Mouse (Mus musculus) kidney, postnatal 4 days (tissue): ENCODE results near the gene Srp14.

Source experiments
- DNase-seq, 2 experiments: peaks; one replicate each; pipeline ENCODE4 v3.0.0; 2021; ENCODE audit warnings: mixed read lengths in 2 of 2

Srp14 gene

DNA sequence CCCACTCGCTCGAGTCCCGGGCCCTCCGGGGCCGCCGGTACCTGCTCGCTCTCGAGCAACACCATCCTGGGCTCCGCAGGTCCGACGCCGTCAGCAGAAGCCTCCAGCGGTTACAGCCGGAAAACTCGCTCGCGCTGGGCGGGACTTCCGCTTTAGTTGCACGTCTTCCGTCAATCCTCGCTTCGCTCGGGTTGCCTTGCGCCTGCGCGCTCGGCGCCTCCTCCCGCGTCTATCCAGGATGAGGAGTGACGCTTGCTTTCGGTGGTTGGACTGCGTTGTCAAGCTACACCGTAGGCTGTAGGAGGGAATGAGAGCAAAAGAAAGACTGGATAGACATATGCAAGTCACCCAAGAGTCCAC is at the start of gene Srp14:
Srp14 (minus strand) TSS at position 162 of the 360 bp plus-strand sequence.
- peak; percentile 95 to 97 for DNase-seq

DNA sequence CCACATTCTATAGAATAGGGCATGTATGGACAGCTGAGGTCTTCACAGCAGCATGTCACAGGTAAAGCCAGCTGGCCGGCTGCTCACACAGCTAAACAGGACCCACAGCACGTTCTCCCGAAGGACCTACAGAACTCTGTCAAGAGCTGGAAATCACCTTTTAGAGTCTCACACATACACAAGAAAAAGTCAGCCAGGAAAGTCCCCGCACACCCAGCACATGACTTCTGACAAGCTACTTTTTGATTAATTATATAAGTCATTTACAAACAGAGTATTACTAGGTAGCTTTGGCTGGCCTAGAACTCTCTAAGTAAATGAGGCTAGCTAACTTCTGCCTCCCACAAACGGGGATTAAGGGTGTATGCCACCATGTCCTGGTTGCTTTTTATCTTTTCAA is 47.0 kb upstream of the Srp14 start:
- no peak for DNase-seq

DNA sequence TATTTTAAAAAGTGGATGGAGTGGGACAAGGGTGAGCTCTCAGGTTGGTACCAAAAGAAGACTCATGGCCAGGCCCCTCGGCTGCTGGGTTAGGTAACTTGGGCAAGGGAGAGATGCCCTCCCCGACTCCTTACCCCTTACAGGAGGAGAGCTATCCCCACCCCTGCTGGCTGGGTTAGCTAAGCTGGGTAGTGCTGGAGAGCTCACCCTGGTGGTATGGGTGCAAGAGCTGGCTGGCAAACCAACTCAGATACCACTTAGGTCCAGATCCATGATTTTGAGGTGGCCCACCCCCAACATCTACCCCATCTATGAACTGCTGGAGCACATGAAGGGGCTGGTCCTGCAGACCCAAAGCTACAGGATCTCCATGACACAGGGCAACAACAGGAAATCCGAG is 45.3 kb upstream of the Srp14 start:
- no peak for DNase-seq

DNA sequence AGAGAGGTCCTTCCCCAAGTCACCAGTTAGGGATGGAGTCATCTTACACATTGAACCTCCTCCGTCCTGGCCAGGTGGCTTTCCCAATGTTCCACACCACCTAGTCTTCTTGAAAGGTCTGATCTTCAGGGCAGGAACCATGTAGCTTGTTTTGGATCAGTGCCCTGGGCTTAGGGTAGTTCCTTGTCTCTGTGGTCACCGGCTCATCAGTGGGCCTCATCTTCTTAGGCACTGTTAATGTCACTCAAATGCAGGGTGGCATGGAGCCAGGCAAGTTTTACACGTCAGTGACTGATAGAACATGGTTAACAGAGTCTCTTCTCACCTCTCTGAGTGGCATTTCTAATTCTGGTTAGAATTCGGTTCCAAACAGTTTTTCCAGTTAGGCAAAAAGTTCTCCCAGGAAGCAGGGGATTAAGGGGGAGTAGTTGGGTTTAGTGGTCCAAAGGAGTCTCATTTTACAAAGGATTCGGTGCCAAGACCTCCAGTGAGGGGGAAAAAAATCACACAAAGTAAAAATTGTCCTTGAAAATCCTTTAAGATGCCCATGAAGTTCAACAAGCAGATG is 43.7 kb upstream of the Srp14 start:
- no peak for DNase-seq

DNA sequence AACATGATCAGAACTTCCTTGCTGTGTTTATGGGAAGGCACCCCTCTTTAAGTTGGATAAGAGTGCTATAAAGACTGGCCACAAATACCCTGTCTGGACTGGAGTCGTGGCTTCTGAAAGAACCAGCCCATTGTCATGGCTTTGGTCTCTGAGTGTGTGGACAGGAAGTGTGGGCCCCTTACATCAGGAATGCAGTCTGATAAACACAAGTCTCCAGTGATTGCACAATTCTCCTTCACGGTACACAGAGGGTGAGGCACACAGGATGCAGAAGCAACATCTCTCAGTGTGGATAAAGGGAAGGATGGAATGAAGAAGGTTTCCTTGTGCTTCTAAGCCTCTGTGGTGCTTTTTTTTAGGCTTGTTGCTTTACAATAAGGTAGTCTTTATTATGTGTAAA is 42.8 kb upstream of the Srp14 start:
- DNase-seq = no peak

DNA sequence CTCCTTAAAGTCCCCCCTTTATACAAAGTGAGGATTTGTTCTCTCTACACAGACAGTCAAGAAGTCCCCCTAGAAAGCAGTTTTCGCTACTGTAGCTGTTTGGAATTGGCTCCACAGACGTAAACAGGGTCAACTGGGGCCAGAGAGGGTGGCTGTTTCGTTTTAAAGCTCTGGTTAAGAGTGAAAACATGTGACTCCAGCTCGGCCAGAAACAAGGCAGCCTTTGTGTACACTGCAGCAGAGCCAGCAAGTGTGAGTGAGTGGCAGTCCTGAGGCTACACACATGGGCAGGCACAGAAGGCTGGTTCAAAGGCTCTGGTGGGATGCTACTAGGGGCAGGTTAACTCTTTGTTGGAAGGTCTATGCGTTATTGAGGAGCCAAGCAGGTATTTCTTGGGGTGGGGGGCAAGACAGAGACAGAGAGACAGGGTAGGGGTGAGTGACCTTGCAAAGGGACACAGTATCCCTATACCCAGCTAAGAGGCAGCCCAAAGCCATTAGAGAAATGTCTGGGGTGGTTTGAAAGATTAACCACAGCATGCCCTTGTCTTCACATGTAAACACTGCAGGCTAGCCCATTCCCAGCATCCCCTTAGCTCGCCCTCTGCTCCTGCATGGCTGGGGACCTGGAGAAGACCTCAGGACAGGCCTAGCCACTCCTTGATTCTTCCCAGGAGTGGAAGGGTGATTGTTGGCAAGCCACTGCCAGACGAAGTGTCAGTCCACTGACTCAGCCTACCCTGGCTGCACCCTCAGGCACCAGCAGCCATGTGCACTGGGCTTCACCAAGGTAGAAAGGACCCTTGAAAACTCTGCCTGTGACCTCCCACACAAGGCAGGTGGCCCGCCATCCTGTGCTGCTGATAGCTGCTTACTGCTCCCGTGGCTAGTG is 40.8 kb upstream of the Srp14 start:
- DNase-seq = peak; percentile 63 to 72

DNA sequence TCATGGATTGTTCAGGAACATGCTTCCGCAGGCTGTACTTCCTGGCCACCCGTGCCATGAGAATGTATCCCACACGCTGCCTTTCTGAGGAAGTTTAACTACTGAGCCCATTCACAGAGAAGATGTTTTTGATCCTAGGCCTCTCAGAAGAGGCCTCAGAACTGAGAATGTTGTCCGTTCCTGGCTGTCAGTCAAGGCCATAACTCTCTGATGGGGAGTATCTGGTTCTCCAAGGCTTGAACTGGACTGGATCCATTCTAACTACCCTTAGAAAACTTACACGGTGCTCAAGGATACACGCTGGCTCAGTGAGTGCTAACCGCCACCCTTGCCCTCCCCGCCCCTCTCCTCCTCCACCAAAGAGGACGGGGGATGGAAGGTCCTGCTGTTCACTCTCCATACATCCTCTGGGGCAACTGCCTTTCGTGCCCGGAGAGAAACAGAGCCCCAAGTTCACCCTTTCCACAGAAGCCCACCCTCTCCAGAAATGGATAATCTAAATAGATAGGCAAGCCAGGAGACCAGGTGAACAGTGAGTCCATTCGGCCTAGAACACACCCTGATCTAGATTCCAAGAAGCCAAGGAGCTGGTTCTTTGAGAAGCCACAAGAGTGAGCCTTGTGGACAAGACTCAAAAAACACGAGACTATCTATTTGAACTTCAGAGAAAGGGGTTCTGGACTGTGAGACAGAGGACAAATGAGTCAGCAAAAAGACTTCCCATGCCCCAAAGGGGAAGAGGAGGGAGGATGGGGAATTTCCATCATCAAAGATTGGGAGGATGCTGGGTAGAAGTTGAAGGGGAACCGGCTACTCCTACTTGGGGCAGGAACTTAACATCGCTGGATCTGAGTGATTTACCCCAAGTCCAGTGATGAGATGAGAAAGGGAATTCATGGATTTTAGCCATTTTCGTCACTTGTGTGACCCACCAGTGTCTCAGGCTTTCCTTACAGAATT is 33.2 kb upstream of the Srp14 start:
- DNase-seq = peak in 1 of 2 experiments; percentile 29

DNA sequence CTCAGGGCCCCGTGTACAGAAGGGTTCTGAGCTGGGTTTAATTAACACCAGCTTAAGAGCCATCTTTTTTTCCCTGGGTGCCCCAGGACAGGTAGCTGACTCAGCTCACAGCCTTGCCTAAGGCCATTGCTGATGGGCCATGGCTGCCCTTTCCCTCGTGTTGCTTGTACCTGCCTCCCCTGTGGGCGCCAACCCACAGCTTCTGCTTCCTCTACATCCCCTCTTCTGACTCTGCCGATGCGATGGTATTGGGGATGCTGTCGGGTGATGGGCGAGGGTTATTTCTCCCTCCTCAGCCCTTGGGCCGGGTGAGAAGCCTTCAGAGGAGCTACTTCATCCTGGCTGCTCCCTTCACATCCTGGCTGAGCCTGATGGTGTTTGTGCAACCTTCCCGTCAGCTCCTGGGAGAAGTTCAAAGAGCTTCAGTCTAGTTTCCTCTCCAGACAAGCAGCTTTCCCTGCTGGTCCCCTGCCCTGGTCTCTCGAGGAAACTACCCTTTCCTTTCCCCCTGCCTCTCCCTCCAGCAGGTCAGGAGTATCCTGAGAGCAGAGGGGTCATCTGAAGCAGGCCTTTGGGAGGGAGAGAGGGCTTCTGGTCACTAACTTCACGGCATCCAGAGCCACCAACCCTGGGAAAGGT is 32.4 kb upstream of the Srp14 start:
- peak in 1 of 2 experiments; percentile 43 for DNase-seq

DNA sequence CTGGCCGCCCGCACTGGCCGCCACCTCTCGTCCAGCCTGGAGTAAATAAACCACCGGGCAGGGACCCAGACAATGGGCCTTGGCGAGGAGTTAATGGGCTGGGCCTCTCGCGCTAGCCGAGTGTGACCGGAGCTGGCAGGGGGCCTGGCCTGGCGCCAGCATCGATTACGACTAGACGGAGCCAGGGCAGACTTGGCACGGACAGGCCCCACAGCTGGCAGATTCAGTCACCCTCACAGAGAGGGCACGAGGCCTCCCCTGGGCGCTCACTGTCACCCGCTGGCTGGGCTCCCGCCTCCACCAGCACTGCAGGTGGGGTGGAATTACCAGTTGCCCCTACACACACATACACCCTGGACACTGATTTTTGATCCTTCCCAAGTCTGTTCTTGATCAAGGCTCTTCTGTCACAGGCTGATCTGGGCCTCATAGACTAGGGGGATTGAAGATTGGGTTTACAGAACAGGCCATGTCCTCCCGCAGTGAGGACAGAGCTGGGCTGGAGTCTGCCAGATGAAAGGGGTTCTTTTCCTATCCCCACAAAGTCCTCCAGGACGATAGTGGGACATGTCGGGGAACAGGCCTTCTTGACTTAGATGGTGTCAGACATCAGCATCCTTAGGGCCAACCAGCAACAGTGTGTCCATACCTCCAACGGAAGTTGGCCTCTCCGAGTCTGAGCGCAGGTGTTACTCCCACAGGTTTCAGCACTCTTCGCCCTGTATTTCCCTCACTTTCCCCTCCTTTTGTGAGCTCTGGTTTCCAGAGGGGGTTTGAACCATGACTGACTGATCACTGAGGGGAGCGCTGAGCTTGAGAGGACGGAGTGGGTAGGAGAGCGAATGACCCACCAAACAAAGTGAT is 31.2 kb upstream of the Srp14 start:
- DNase-seq = peak; percentile 95 to 97

DNA sequence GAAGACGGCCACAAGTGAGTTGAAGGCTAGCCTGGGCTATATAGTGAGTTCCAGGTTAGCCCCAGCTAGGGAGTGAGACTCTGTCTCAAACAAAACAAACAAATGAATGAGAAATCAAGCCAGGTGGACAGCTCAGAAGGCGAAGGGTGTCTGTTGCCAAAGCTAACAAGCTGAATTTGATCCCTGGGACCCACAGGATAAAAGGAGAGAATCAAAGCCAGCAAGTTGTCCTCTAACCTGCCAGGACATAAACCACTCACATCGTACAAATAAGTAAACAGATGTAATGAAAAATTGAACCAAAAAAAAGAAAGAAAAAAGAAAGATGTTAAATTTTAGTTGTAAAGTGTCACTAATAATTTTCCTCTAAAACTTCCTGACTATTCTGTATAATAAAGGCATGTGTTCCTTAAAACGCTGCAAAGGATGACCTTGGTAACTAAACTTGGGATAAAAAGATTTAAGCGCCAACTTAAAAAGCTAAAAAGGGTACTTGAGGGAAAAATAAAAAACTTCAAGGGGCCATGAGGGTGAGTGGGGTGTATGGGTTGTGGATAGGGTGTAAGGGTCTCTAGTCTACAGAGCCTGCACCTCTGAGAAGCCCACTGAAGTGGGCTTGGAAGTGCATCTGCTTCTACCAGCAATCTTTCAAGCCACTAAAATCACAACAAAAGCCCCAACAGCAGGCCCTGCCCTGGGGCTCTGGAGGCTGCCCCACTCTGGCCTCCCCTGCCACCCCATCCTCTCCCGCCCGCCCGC is 30.4 kb upstream of the Srp14 start:
- DNase-seq = no peak

DNA sequence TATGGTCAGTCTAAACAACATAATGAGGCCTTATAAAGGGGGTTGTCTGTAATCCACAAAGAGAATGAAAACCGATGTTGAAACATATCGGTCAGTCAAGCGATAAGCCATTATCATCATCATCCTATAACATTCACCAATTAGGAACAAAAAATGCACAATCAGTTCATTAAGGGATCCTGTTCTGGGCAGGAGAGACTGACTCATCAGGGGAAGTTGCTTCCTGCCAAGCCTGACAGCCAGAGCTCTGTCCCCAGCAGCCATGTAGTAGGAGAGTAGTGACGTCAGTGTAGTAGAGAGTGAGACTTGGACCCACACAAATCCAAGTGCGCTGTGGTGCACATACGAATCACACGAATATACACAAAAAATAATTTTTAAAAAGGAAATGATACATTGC is 27.6 kb upstream of the Srp14 start:
- no peak for DNase-seq

DNA sequence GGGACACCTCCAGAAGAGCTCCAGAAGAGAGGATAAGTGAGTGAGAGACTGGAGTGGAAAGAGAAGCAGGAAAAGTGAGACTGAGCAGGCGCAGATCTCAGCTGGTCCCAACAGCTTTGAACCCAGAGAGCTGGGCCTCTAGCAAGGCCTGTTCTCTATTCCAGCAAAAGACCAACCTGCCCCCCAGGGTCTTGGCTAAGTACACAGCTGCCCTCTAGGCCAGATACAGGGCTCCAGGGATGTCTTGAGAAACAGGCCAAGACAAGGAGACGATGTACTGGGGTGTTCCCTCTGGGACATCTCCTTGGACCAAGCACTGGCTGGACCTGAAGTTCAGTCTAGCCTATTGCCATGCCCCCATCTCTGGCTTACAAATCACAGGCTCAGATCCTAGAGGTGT is 20.7 kb upstream of the Srp14 start:
- no peak for DNase-seq

DNA sequence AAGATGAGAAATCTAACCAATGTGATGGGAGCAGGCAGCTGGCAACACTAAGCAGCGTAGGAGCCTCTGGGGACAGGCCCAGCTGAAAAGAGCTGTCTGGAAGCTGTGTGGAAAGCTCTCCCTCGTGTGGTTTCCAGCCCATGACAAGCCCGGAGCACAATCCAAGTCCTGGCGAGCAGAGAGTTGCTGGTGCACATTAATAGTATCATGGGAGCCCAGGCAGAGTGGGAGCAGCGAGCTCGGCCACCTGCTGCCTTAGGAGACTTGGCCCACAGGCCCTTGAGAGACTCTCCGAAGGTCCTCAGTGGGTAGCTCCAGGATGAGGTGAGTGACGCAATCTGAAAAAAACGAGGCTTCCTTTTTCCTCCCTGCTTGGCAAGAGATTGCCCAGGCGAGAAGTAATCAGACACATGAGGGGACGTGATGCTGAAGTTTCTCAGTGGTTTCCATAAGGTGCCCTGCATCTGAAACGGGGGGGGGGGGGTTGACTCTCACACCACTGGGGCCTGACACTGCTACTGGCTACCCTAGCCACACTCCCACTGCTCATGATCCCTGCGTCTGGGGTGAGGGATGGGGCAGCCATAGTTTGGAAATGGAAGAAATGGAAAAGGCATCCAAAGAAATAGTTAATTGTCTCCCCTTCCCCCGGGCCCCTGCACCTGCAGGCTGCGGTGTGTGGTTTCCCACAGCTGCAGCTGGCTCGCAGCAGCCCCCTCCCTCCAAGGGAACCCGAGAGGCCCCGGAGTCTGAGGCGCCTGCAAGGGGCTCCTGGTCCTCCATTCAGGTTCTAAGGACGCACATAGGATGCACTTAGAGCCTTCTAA is 19.8 kb upstream of the Srp14 start:
- DNase-seq = peak in 1 of 2 experiments; percentile 48

DNA sequence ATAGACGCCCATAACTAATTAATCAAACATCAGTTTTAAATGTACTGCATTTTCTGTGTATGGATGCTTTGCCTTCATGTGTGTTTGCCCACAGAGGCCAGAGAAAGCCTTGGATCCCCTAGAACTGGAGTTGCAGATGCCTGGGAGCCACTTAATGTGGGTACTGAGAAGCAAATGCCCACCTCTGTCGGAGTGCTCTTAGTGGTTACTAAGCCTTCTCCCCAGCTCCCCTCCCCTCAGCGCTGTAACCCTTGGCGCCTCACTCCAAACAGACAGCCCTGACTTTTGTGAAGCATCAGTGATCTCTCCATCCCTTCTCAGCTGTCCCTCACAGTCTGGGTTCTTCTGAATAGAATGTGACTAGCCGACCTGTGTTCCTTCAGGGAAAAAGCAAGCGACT is 19.0 kb upstream of the Srp14 start:
- no peak for DNase-seq

DNA sequence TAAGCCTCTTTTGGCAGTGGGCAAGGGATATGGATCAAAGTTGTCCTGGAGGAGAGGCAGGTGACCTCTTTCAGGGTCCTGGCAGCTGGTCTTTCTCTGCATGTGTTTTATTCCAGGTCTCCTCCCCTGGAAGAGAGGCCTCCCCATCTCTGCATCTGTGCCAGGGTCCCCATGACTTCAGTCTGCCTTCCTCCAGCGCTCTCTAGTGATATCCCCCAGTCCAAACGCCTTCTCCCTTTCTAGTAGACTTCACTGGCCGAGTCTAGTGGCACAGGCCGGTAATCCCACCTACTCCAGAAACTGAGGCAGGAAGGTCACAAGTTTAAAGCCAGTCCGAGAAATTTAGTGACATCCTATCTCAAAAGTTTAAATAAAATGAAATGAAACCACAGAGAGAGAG is 18.4 kb upstream of the Srp14 start:
- no peak for DNase-seq

DNA sequence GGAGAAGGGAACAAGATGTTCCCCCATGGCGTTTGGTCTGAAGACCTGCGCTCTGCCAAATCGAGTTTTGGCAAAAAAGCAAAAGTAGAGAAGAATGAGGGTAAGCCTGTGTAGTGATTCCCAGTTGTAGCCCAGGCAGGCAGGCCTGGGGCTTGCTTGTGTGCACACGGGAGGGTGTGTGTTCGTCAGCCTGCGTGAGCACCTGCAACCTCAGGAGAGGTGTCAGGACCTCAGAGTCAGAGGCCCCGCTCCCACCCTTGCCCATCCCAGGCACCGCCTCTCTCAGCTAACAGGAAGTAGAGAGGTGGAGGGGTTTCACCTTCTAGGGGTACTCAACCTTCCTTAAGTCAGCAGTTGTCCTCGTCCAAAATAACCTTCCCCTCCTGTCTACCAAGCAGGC is 15.5 kb upstream of the Srp14 start:
- no peak for DNase-seq

DNA sequence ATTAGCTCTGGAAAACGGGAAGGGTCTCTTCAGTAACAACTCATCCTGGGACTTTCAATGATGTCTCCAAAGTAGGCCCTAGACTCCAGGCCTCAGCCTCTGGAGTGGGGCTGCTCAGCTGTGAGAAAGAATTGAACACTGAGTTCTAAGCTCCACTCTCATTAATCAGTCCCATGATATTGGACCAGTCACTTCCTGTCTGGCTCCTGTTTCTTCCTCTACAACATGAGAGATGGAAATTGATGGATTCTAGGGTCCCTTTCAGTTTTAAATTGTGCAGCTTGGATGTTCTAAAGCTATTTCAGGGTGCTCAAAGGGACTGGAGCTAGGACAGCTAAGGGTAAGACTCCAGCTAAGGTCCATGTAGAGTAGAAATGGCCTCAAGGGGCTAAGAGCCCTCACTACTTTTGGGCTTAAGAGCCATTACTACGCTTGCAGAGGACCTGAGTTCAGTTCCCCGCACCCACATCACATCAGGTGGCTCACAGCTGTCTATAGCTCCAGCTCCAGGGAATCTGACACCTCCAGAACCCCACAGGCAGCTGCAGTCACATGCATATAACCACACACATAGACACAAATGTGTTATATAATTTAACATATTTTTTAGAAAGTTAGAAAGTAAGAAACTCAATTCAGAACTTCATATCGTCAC is 12.4 kb upstream of the Srp14 start:
- DNase-seq = no peak

DNA sequence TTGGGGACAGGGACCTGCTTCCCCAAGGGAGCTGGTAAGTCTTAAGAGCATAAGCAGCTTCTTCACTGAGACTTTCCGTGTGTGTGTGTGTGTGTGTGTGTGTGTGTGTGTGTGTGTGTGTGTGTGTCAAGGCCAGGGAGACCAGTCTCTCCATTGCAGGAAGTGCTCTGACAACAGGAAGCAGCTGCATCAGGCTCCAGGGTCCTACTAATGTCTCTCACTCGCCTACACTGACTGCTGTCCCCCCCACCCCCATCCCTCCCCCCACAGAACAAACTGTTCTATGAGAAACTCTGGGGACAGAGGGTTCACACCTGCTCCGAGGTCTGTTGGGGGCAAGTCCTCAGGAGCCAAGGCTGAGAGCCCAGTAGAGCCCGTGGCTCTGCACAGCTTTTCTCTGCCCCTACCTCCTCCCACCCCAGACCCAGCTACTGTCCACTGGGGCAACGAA is 11.8 kb upstream of the Srp14 start:
- DNase-seq = peak; percentile 63 to 67
